Mouse (Mus musculus) left cerebral cortex, postnatal 36 days (tissue): ENCODE data around the gene Gatd1. TPM values are rescaled to one million over a fixed set of nuclear protein-coding genes. Genes with fewer than 3 reads are reported as not detected.

Source experiments
- DNase-seq, 2 experiments: peaks; one replicate each; pipeline ENCODE4 v3.0.0; 2021 to 2022; ENCODE audit warnings: low spot score in 2 of 2, mixed read lengths in 1 of 2
- intact Hi-C: fragments of 180-260 bp; cut with DNase I; formaldehyde crosslinking; loops from one replicate; pipeline ENCODE4 v1.15.1; 2025
- total RNA-seq, 2 experiments: library from RNA; stranded (reverse); gene quantifications; 2 replicates each; pipeline ENCODE4 v1.2.3; 2021

Gene Gatd1
- total RNA-seq, 2 experiments from 2014 or later = 43.2 to 43.4 TPM

DNA sequence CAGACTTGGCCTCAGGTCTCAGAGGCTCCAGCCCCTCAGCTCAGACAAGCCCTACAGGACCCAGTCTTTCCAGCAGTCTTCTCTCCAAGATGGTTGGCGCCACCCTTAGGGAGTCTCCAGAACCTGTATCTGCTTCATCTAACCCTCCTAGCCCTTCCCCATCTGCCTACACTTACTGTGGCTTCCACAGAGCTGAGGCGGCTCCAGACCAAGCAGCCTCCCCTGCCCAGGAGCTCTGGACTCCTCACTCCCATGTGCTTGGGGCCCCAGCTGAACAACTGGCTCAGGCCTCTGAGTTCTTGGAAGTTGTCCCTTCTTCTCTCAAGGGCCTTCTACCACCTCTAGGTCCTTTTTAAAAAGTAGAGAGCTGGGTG is 50.2 kb downstream of the Gatd1 start:
- no peak for DNase-seq
- intact Hi-C loops = loop anchor here (5.0 kb wide), 2 partner anchors 96 to 136 kb away; partner anchors contain the start of genes Irf7 and Phrf1

DNA sequence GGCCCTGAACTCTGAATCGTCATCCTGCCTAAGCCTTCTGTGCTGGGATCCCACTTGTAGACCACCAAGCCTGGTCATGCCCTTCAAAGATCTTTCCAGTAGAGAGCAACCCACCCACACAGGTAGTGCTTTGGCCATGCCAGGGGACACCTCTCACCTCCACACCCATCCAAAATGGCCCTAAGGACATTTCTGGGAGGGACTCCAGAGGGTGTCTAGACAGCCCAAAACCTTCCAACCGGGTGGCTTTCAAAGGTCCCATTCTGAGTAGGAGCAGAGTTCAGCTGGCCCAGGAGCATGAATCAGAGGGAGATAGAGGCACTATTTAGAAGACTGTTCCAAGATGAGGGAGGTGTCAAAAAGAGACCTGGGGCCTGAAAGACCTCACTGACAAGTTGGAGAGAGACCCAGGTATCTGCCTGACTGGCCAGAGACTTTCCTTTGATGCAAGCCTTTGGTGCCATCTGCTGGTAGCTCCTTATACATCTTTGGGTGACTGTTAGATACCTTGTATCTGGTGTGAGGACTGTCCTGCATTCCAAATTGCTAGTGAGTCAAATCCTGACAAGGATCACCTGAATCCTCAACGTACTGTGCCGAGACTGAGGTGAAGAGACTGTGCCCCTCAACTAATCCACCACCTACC is 50.7 kb downstream of the Gatd1 start:
- peak; percentile 50 to 66 for DNase-seq
- intact Hi-C loops = loop anchor here (5.0 kb wide), 2 partner anchors 96 to 136 kb away; partner anchors contain the start of genes Irf7 and Phrf1

DNA sequence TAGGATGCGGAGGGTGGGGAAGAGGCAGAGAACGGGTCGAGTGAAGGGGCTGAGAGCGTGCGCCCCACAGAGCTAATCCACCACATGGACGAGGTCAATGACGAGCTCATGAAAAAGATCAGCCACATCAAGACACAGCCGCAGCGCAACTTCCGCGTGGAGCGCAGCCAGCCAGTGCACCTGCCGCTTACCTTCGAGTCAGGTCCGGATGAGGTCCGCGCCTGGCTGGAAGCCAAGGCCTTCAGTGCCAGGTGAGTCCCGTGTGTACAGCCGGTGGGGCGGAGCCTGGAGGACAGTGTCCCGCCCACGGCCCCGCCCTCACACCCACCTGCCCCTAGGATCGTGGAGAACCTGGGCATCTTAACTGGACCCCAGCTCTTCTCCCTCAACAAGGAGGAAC is 52.4 kb downstream of the Gatd1 start:
- DNase-seq = no peak

More for the DNA sequence above, 52.4 kb downstream of the Gatd1 start:
- intact Hi-C loops = loop anchor here (5.0 kb wide), 2 partner anchors 94 to 134 kb away; partner anchors contain the start of genes Irf7 and Phrf1

Other genes with a start within 250 kb of the Gatd1 start
- gene Rnh1, start 241.3 kb downstream of the Gatd1 start, total RNA-seq = 10 to 100 TPM; 33.6 to 36.2 TPM
- 100 to 1,000 TPM; 256 to 304 TPM for gene Hras, start 220.1 kb downstream of the Gatd1 start, total RNA-seq
- 1 to 10 TPM; 3.5 to 4.7 TPM for gene Lrrc56, start 220.0 kb downstream of the Gatd1 start, total RNA-seq
- gene Lmntd2, start 200.1 kb downstream of the Gatd1 start, total RNA-seq = not detected
- 1 to 10 TPM in 1 of 2 experiments, under 1 TPM in 1; 0.70 to 1.3 TPM for gene Rassf7, start 198.3 kb downstream of the Gatd1 start, total RNA-seq
- gene Phrf1, start 185.4 kb downstream of the Gatd1 start, total RNA-seq = 10 to 100 TPM; 64.4 to 78.0 TPM
- 1 to 10 TPM; 1.7 to 2.0 TPM for gene Irf7, start 147.7 kb downstream of the Gatd1 start, total RNA-seq
- gene Cdhr5, start 137.3 kb downstream of the Gatd1 start, total RNA-seq = not detected
- not detected for gene Sct, start 135.0 kb downstream of the Gatd1 start, total RNA-seq
- under 1 TPM; 0.17 to 0.39 TPM for gene Drd4, start 122.1 kb downstream of the Gatd1 start, total RNA-seq
- gene Deaf1, start 86.4 kb downstream of the Gatd1 start, total RNA-seq = 10 to 100 TPM; 67.3 to 72.5 TPM
- 10 to 100 TPM; 30.5 to 34.9 TPM for gene Tmem80, start 86.4 kb downstream of the Gatd1 start, total RNA-seq
- 1 to 10 TPM; 4.7 to 5.9 TPM for gene Eps8l2, start 75.3 kb downstream of the Gatd1 start, total RNA-seq
- 100 to 1,000 TPM in 1 of 2 experiments, 10 to 100 TPM in 1; 93.3 to 116 TPM for gene Taldo1, start 21.9 kb downstream of the Gatd1 start, total RNA-seq
- gene Cend1, start 15.4 kb upstream of the Gatd1 start, total RNA-seq = 100 to 1,000 TPM; 291 to 331 TPM
- 100 to 1,000 TPM; 270 to 289 TPM for gene Slc25a22, start 23.8 kb upstream of the Gatd1 start, total RNA-seq
- 1 to 10 TPM in 1 of 2 experiments, under 1 TPM in 1; 0.76 to 1.9 TPM for gene Pidd1, start 29.9 kb upstream of the Gatd1 start, total RNA-seq
- 100 to 1,000 TPM; 493 to 570 TPM for gene Rplp2, start 33.2 kb upstream of the Gatd1 start, total RNA-seq
- 10 to 100 TPM; 28.0 to 31.7 TPM for gene Pnpla2, start 41.1 kb upstream of the Gatd1 start, total RNA-seq
- gene Cracr2b, start 47.0 kb upstream of the Gatd1 start, total RNA-seq = 1 to 10 TPM; 3.0 to 3.5 TPM
- 10 to 100 TPM; 30.9 to 35.4 TPM for gene Cd151, start 53.3 kb upstream of the Gatd1 start, total RNA-seq
- gene Polr2l, start 61.0 kb upstream of the Gatd1 start, total RNA-seq = 10 to 100 TPM; 38.0 to 40.1 TPM
- 10 to 100 TPM; 14.2 to 20.0 TPM for gene Tspan4, start 61.1 kb upstream of the Gatd1 start, total RNA-seq
- gene Chid1, start 125.7 kb upstream of the Gatd1 start, total RNA-seq = 10 to 100 TPM; 67.2 to 68.4 TPM
- 100 to 1,000 TPM; 199 to 214 TPM for gene Ap2a2, start 148.0 kb upstream of the Gatd1 start, total RNA-seq
- gene Muc6, start 241.2 kb upstream of the Gatd1 start, total RNA-seq = not detected